Mouse (Mus musculus): ENCODE data around the gene Ror2.

DNA sequence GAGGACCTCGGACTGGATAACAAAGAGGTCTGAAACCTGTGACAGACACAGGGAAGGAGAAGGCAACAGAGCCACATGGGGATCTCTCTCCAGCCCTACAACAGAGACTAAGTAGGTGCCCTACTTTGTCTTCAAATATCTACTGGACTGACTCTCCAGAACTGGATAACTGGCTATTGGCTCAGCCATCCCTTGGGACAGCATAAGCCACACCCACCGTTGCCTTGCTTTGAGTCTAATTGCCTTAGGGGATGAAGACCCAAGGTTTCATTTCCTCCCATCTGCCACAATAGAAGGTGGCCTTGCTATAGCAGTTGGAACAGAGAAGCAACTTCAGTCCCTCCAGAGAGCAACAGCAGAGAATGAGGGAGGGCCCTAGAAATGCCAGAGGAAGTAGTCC, 37.7 kb upstream of the Ror2 start:
- TF ChIP-seq CTCF (IDR thresholded peaks at IDR 0.05; ENCODE audit: control insufficient read depth, insufficient read depth, low read length): no peak
- no peak for TF ChIP-seq POLR2A (IDR thresholded peaks at IDR 0.05; ENCODE audit: borderline replicate concordance, control insufficient read depth, low read depth, low read length)

All from bone marrow, adult 2 months (tissue).